Mouse (Mus musculus) retina, postnatal 7 days (tissue): ENCODE results near the gene Slc35b3.

Source experiments
- DNase-seq: peaks from one replicate; pipeline ENCODE4 v3.0.0-alpha.2; 2012; ENCODE audit warnings: low read depth, low spot score

The Slc35b3 gene

GRCm38 (mm10) chr13:38938433-38938832, 22.2 kb downstream of the Slc35b3 start:
- DNase-seq: no peak

- no peak for DNase-seq
These were observed 23.7 kb downstream of the Slc35b3 start for GRCm38 (mm10) chr13:38936860-38937471.

GRCm38 (mm10) chr13:38935856-38936446, 24.7 kb downstream of the Slc35b3 start:
- no peak for DNase-seq

GRCm38 (mm10) chr13:38929843-38930578, 30.7 kb downstream of the Slc35b3 start:
- no peak for DNase-seq

- no peak for DNase-seq
These were observed 38.0 kb downstream of the Slc35b3 start for GRCm38 (mm10) chr13:38922676-38923075.

GRCm38 (mm10) chr13:38921306-38921705, 39.4 kb downstream of the Slc35b3 start:
- DNase-seq: no peak

- no peak for DNase-seq
These were observed 42.3 kb downstream of the Slc35b3 start for GRCm38 (mm10) chr13:38918188-38918885.

- no peak for DNase-seq
These were observed 43.1 kb downstream of the Slc35b3 start for GRCm38 (mm10) chr13:38917556-38917955.

- DNase-seq: no peak
These were observed 45.9 kb downstream of the Slc35b3 start for GRCm38 (mm10) chr13:38914771-38915170.

- no peak for DNase-seq
These were observed 68.3 kb downstream of the Slc35b3 start for GRCm38 (mm10) chr13:38892364-38892763.
